Mouse (Mus musculus): ENCODE data around the gene Alox12b.

Gene Alox12b

GRCm38 (mm10) chr11:69179512-69179911, 22.7 kb downstream of the Alox12b start:
- DNase-seq = no peak

DNA sequence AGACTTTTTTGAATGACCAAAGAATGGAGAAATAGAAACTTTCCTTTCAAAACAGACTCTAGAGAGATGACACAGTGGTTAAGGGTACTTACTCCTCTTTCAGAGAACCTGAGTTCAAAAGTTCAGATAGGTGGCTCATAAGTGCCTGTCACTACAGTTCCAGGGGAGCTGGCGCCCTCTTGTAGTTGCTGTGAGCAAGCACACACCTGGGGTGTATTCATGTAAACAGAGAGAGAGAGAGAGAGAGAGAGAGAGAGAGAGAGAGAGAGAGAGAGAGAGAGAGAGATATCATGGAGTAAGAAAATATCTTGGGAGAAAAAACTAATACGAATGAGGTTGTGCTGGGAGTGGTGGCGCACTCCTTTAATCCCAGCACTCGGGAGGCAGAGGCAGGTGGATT, 23.3 kb downstream of the Alox12b start:
- no peak for DNase-seq

DNA sequence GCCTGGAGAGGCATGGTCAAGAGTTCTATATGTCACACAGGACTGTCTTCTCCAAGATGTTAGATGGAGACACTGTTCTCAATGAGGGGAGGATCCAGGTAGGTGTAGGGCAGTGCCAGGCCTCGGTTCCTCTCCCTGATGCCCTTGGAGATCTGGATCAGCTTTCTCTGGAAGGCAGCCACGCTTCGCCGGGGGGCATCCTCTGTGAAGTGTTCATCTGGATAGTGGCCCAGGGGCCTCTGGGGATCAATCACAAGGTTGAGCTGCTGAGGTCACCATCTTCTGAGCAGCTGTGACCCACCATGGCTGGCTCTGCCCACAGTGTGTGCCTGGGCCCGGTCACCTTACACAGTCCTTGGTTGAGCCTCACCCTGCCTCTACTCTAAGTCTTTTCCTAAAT, 28.2 kb downstream of the Alox12b start:
- DNase-seq = no peak

DNA sequence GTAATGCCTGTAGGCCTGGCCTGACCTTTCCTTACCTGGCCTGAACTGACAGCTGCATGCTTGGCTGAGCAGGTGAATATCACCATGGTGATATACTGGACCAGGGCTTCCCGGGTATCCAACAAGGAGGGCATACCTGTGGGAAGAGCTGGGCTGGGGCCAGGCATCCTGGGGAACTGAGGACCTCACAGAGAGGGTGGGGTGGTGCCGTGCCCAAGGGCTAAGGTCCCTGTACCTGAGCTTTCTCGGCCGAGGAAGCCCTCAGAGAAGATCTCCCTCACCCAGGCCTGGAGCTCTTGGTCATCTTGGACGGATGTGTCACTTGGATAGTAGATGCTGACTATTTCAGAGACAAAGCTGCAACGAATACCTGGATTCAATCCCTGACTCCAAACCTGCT, 29.1 kb downstream of the Alox12b start:
- DNase-seq = no peak

DNA sequence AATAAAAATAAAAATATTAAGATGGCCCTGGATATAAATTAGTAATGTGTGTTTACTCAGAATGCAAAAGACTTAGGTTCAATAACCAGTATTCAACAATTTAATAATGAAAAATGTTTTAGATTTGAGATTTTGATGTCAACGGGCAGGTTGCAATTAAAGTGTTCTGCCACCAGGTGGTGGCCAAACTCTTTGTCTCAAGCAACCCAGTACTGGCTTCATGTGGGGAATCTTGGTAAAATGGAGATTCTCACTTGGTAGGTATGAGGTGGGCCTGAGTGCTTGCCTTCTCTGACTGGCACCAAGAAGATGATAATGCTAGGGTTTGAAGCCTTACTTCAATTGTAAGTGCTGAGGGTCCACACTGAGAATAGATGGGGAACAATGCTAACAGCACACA, 36.1 kb downstream of the Alox12b start:
- DNase-seq = peak; percentile 50 to 52

GRCm38 (mm10) chr11:69196766-69197165, 40.0 kb downstream of the Alox12b start:
- peak; percentile 52 to 59 for DNase-seq

GRCm38 (mm10) chr11:69197194-69197593, 40.4 kb downstream of the Alox12b start:
- peak in 1 of 2 experiments; percentile 12 for DNase-seq

DNA sequence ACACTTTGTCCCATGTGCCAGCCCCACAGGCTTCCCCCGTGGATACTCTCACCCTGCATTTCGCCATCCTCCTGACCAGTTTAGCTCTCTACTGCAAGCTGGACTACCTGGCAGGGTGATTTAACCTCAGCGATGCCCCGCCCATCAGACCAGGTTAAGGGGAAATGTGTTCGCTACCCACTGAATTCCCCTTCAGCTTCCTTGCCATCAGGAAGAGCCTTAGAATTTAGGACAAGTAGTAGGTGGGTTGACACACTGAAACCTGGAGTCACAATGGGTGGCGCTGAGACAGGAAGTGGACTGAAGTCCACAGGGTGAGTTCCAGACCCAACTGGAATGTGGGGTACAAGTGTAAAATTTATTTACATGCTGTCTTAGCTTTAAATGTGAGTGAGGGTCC, 41.0 kb downstream of the Alox12b start, which contains the start of gene Alox8:
Alox8 (minus strand) TSS at position 101 of the 400 bp plus-strand sequence.
- peak in 1 of 2 experiments; percentile 11 for DNase-seq

- no peak for DNase-seq
These were observed 42.5 kb downstream of the Alox12b start for GRCm38 (mm10) chr11:69199251-69199650.

GRCm38 (mm10) chr11:69200231-69200630, 43.4 kb downstream of the Alox12b start:
- DNase-seq = no peak

GRCm38 (mm10) chr11:69202469-69203230, 45.9 kb downstream of the Alox12b start:
- no peak for DNase-seq

DNA sequence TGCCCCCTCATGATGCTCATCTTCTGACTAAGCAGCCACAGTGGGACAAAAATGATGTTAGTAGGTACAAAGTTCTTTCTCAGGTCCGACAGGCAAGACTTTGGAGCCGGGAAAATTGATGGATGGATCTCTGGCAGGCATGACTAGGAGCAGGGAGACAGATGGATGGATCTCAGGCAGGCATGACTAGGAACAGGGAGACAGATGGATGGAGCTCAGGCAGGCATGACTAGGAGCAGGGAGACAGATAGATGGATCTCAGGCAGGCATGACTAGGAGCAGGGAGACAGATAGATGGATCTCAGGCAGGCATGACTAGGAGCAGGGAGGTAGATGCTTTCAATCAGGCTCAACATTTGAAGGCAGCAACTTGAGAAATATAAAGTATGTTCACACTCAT, 54.6 kb downstream of the Alox12b start:
- DNase-seq = peak; percentile 65 to 74

- DNase-seq = no peak
These were observed 60.6 kb downstream of the Alox12b start for GRCm38 (mm10) chr11:69217411-69217810.

GRCm38 (mm10) chr11:69218661-69219060, 61.9 kb downstream of the Alox12b start:
- no peak for DNase-seq

Measured in cerebellum, postnatal 36 days (tissue).